In the genomic region with DNA sequence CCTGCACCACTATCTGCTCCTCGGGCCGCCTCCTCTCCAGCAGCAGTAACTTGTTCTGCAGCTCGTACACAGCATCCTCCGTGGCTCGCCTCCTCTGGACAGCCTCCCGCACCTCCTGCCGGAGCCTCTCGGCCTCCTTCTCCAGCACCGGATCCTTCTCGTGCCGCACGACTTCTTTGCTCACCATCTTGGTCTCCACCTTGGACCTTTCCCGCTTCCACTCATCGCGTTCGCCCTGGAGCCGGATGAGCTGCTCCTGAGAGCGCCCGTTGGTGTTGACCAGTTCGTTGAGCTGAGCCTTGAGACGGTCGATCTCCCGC, we compare ENCODE assay signal across 9 mouse cellular contexts. TPM values are rescaled to one million over a fixed set of nuclear protein-coding genes. Genes with fewer than 3 reads are reported as not detected.
A peak's percentile ranks its signal among the peaks of the same experiment; 100 is the strongest.
DNase-seq lines count a peak whose midpoint lies in the region; ATAC-seq lines count a peak whose summit lies in the region.
"Had no signal": no experiment of that assay in that cellular context is flagged by ENCODE, and none has a peak within 500 bp of the region (broad histone marks: within the 10 kb centered on the region; RNA-seq: fewer than 3 reads in every experiment).

No protein-coding gene starts in this region.

- peak overlapping the region; percentile 25 for H3K9ac ChIP-seq in kidney, embryonic 15.5 days
- H3K9ac ChIP-seq in embryonic facial prominence, embryonic 14.5 days (ENCODE audit: low read depth, low read length), result peak overlapping the region; percentile 56
- H3K9ac ChIP-seq in intestine, embryonic 16.5 days (ENCODE audit: low read depth, low read length), result peak overlapping the region; percentile 59
- 0 out of 2 replicates have a peak overlapping the region, but pooled peaks have one; percentile 38 for H3K9ac ChIP-seq in neural tube, embryonic 12.5 days

- H3K36me3 ChIP-seq in kidney, embryonic 15.5 days, result peaks cover 15% of the 10 kb centered on the region
- H3K36me3 ChIP-seq in embryonic facial prominence, embryonic 14.5 days (ENCODE audit: control insufficient read depth, insufficient read depth, low read length), result no peaks in the 10 kb centered on the region
- H3K36me3 ChIP-seq in intestine, embryonic 16.5 days (ENCODE audit: control insufficient read depth, insufficient read depth, low read length), result no peaks in the 10 kb centered on the region
- no peaks in the 10 kb centered on the region for H3K36me3 ChIP-seq in neural tube, embryonic 12.5 days

- no peaks in the 10 kb centered on the region for H3K9me3 ChIP-seq in kidney, embryonic 15.5 days (replicated peaks)
- peaks cover 9% of the 10 kb centered on the region; the same call in 1 of the 2 replicates for H3K9me3 ChIP-seq in embryonic facial prominence, embryonic 14.5 days (ENCODE audit: control insufficient read depth, low read length)
- peaks cover 3% of the 10 kb centered on the region; the same call in 1 of the 2 replicates for H3K9me3 ChIP-seq in intestine, embryonic 16.5 days (ENCODE audit: control insufficient read depth, low read length)
- no peaks in the 10 kb centered on the region; the same call in 1 of the 2 replicates for H3K9me3 ChIP-seq in neural tube, embryonic 12.5 days

- peak overlapping the region; percentile 41 for H3K4me3 ChIP-seq in kidney, embryonic 15.5 days (replicated peaks)
- peak overlapping the region; percentile 37 for H3K4me3 ChIP-seq in embryonic facial prominence, embryonic 14.5 days (ENCODE audit: low read depth, low read length)
- H3K4me3 ChIP-seq in intestine, embryonic 16.5 days (ENCODE audit: low read length), result peak overlapping the region; percentile 39
- peak overlapping the region; percentile 26 for H3K4me3 ChIP-seq in neural tube, embryonic 12.5 days

- peak overlapping the region; percentile 74 for H3K4me2 ChIP-seq in kidney, embryonic 15.5 days
- H3K4me2 ChIP-seq in embryonic facial prominence, embryonic 14.5 days (ENCODE audit: low read depth, low read length), result peak overlapping the region; percentile 70
- H3K4me2 ChIP-seq in intestine, embryonic 16.5 days (ENCODE audit: low read depth, low read length), result peak overlapping the region; percentile 63
- peak overlapping the region; percentile 57 for H3K4me2 ChIP-seq in neural tube, embryonic 12.5 days (replicated peaks)

- H3K27ac ChIP-seq in kidney, embryonic 15.5 days, result no peak overlapping the region
- H3K27ac ChIP-seq in embryonic facial prominence, embryonic 14.5 days (replicated peaks; ENCODE audit: low read depth, low read length), result no peak overlapping the region
- no peak overlapping the region for H3K27ac ChIP-seq in intestine, embryonic 16.5 days (ENCODE audit: low read length)
- H3K27ac ChIP-seq in neural tube, embryonic 12.5 days, result no peak overlapping the region

- WGBS in kidney, embryonic 15.5 days, result 9% methylated on average over 23 of the region's 23 CpGs
- WGBS in embryonic facial prominence, embryonic 14.5 days, result 17% methylated on average over 23 of the region's 23 CpGs
- WGBS in intestine, embryonic 16.5 days, result 24% methylated on average over 23 of the region's 23 CpGs
- WGBS in neural tube, embryonic 12.5 days, result 14% methylated on average over 23 of the region's 23 CpGs

- DNase-seq in kidney, postnatal 25 days, result no peak
- DNase-seq in embryonic facial prominence, embryonic 14.5 days (ENCODE audit: low spot score), result no peak
- no peak for DNase-seq in cerebellum, adult 11-12 months
- no peak for DNase-seq in right cerebral cortex, postnatal 10 days (ENCODE audit: low spot score in 2 of 2)
- no peak for DNase-seq in left cerebral cortex, adult 11 months (ENCODE audit: low spot score)
- DNase-seq: gastrocnemius, postnatal 10 days had no signal

- no peak for ATAC-seq in kidney, embryonic 15.5 days (replicated peaks; ENCODE audit: low FRiP score)
- no peak for ATAC-seq in embryonic facial prominence, embryonic 14.5 days (ENCODE audit: low read depth)
- ATAC-seq in intestine, embryonic 16.5 days, result no peak
- no peak for ATAC-seq in neural tube, embryonic 12.5 days (ENCODE audit: low FRiP score, low read depth)

- peaks cover 47% of the 10 kb centered on the region for H3K27me3 ChIP-seq in kidney, embryonic 15.5 days
- peaks cover 29% of the 10 kb centered on the region for H3K27me3 ChIP-seq in embryonic facial prominence, embryonic 14.5 days (replicated peaks; ENCODE audit: control insufficient read depth, insufficient read depth, low read length)
- H3K27me3 ChIP-seq in intestine, embryonic 16.5 days (replicated peaks; ENCODE audit: control insufficient read depth, insufficient read depth, low read length), result 0 out of 2 replicates have a peak, but pooled peaks cover 5% of the 10 kb centered on the region
- H3K27me3 ChIP-seq in neural tube, embryonic 12.5 days (replicated peaks), result peaks cover 52% of the 10 kb centered on the region

- peaks cover 40% of the 10 kb centered on the region for H3K4me1 ChIP-seq in kidney, embryonic 15.5 days
- H3K4me1 ChIP-seq in embryonic facial prominence, embryonic 14.5 days (ENCODE audit: control insufficient read depth, insufficient read depth, low read length), result peaks cover 8% of the 10 kb centered on the region
- H3K4me1 ChIP-seq in intestine, embryonic 16.5 days (ENCODE audit: control insufficient read depth, insufficient read depth, low read length), result peaks cover 31% of the 10 kb centered on the region
- peaks cover 25% of the 10 kb centered on the region for H3K4me1 ChIP-seq in neural tube, embryonic 12.5 days

RNA-seq across cellular contexts. Expression of a gene that starts 15.2 kb away (rescaled TPM):
- polyA plus RNA-seq in kidney, embryonic 15.5 days (2015; fragmentation: Nextera tagmentation; extraction: Ambion mirVana), result 2.8 and 2.9 TPM in 2 replicates
- polyA plus RNA-seq in embryonic facial prominence, embryonic 14.5 days (2014; fragmentation: Nextera tagmentation; extraction: Ambion mirVana), result 9.5 and 10.1 TPM in 2 replicates
- polyA plus RNA-seq in intestine, embryonic 16.5 days (2015; fragmentation: Nextera tagmentation; extraction: Ambion mirVana), result 1.9 and 2.5 TPM in 2 replicates
- polyA plus RNA-seq in neural tube, embryonic 12.5 days (2016; fragmentation: Nextera tagmentation; extraction: Ambion mirVana), result 0.76 and 0.95 TPM in 2 replicates

RNA-seq across cellular contexts. Expression of a gene that starts 23.9 kb away (rescaled TPM):
- 32.6 and 35.9 TPM in 2 replicates for polyA plus RNA-seq in kidney, embryonic 15.5 days (2015; fragmentation: Nextera tagmentation; extraction: Ambion mirVana)
- 29.8 and 30.8 TPM in 2 replicates for polyA plus RNA-seq in embryonic facial prominence, embryonic 14.5 days (2014; fragmentation: Nextera tagmentation; extraction: Ambion mirVana)
- polyA plus RNA-seq in intestine, embryonic 16.5 days (2015; fragmentation: Nextera tagmentation; extraction: Ambion mirVana), result 85.5 and 104 TPM in 2 replicates
- polyA plus RNA-seq in neural tube, embryonic 12.5 days (2016; fragmentation: Nextera tagmentation; extraction: Ambion mirVana), result 42.2 and 44.0 TPM in 2 replicates

RNA-seq across cellular contexts. Expression of a gene that starts 24.0 kb away (rescaled TPM):
- polyA plus RNA-seq in kidney, embryonic 15.5 days (2015; fragmentation: Nextera tagmentation; extraction: Ambion mirVana), result 75.6 and 79.4 TPM in 2 replicates
- polyA plus RNA-seq in embryonic facial prominence, embryonic 14.5 days (2014; fragmentation: Nextera tagmentation; extraction: Ambion mirVana), result 59.8 and 64.1 TPM in 2 replicates
- polyA plus RNA-seq in intestine, embryonic 16.5 days (2015; fragmentation: Nextera tagmentation; extraction: Ambion mirVana), result 106 and 115 TPM in 2 replicates
- 67.6 and 68.9 TPM in 2 replicates for polyA plus RNA-seq in neural tube, embryonic 12.5 days (2016; fragmentation: Nextera tagmentation; extraction: Ambion mirVana)

RNA-seq across cellular contexts. Expression of a gene that starts 51.3 kb away (rescaled TPM):
- 91.3 and 96.5 TPM in 2 replicates for polyA plus RNA-seq in kidney, embryonic 15.5 days (2015; fragmentation: Nextera tagmentation; extraction: Ambion mirVana)
- polyA plus RNA-seq in embryonic facial prominence, embryonic 14.5 days (2014; fragmentation: Nextera tagmentation; extraction: Ambion mirVana), result 91.9 and 92.5 TPM in 2 replicates
- 90.9 and 94.8 TPM in 2 replicates for polyA plus RNA-seq in intestine, embryonic 16.5 days (2015; fragmentation: Nextera tagmentation; extraction: Ambion mirVana)
- polyA plus RNA-seq in neural tube, embryonic 12.5 days (2016; fragmentation: Nextera tagmentation; extraction: Ambion mirVana), result 85.3 and 88.4 TPM in 2 replicates

RNA-seq across cellular contexts. Expression of a gene that starts 54.7 kb away (rescaled TPM):
- 37.4 and 41.4 TPM in 2 replicates for polyA plus RNA-seq in kidney, embryonic 15.5 days (2015; fragmentation: Nextera tagmentation; extraction: Ambion mirVana)
- 27.7 and 28.5 TPM in 2 replicates for polyA plus RNA-seq in embryonic facial prominence, embryonic 14.5 days (2014; fragmentation: Nextera tagmentation; extraction: Ambion mirVana)
- 15.4 and 16.9 TPM in 2 replicates for polyA plus RNA-seq in intestine, embryonic 16.5 days (2015; fragmentation: Nextera tagmentation; extraction: Ambion mirVana)
- polyA plus RNA-seq in neural tube, embryonic 12.5 days (2016; fragmentation: Nextera tagmentation; extraction: Ambion mirVana), result 63.2 and 67.0 TPM in 2 replicates
